Mouse (Mus musculus) frontal cortex, adult 2 months (tissue): ENCODE measurements around the gene Cnot11. TPM values are rescaled to one million over a fixed set of nuclear protein-coding genes. Genes with fewer than 3 reads are reported as not detected.

ENCODE experiments used
- DNase-seq, 2 experiments: peaks; one replicate each; pipeline ENCODE4 v3.0.0; 2022; ENCODE audit warnings: low spot score in 1 of 2; ENCODE audit errors: extremely low spot score in 1 of 2
- polyA plus RNA-seq: library from polyadenylated mRNA; depleted of rRNA; stranded (reverse); fragments of >200 nt; gene quantifications from 2 replicates; pipeline ENCODE4 v1.2.3, GENCODE M21; 2012

Gene Cnot11
- polyA plus RNA-seq, 1 experiment, result 19.4 TPM

DNA sequence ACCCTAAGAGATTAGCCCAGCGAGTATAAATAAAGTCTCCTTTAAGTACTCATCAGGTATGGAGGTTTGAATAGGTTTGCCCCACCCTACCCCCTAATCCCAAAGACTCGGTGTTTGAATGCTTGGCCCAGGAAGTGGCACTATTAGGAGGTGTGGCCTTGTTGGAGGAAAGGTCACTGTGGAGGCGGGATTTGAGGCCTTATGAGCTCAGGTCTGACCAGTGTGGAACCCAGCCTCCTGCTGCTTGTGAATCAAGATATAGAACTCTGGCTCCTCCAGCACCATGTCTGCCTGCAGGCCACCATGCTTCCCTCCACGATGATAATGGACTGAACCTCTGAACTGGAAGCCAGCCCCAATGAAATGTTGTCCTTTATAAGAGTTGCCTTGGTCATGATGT lies 3.8 kb upstream of the Cnot11 start:
- DNase-seq, result no peak

GRCm38 (mm10) chr1:39533917-39534316 lies 875 bp upstream of the Cnot11 start:
- no peak for DNase-seq

- peak; percentile 96 to 99 for DNase-seq
These were observed 921 bp downstream of the Cnot11 start for GRCm38 (mm10) chr1:39535515-39536311.

GRCm38 (mm10) chr1:39536701-39537100 lies 1.9 kb downstream of the Cnot11 start:
- DNase-seq, result no peak

- no peak for DNase-seq
These were observed 3.0 kb downstream of the Cnot11 start for GRCm38 (mm10) chr1:39537631-39538380.

DNA sequence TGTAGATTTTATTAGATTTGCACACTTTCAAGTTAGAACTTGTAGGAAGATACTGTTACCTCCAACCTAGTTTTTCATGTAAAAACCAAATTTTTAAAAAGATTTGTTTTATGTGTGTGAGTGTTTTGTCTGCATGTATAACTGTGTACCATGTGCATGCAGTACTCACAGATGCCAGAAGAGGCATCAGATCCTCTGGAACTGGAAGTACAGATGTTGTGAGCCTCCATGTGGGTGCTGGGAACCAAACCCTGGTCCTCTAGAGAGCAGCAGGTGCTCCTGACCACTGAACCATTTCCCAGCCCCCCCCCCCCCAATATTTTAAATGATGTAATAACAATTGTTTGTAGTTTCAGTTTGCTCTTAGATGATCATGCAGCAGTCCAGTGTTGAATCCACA lies 5.8 kb downstream of the Cnot11 start:
- DNase-seq, result no peak

GRCm38 (mm10) chr1:39545589-39545988 lies 10.8 kb downstream of the Cnot11 start:
- no peak for DNase-seq

GRCm38 (mm10) chr1:39546160-39546866 lies 11.5 kb downstream of the Cnot11 start:
- no peak for DNase-seq

DNA sequence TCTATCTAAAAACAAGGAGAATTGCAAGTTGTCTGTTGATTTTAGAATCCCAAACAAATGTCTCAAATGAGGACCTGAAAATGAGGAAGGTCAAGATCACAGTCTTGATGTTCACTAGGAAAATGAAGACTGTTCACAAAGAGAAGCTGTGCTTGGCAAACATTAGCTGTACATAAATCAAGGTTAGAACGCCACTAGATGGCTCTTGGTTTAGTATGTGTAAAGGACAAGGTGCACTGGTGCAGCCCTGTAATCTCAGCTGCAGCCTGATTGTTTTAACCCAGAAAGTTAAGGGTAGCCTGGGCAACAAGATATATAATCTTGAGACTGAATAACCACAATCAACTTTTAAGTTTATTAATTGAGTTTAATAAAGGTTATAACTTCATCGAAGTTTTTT lies 12.4 kb downstream of the Cnot11 start:
- DNase-seq, result no peak

DNA sequence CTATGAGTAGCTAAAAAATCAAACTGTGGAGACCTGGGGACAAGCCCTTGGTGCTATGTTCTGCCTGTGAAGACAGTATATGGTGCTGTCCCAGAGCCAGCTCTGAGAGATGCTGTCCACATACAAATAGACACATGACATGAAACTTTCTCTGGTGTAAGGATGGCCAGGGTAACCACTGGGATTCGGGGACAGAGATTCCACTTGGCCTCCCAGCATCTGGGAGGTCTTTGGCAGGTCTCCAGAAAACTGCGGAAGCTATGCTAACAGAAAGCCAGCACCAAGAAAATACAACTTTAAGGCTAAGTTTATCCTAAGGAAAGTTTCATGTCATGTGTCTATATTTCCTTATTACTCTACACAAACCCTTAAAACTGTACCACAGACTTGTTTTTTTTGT lies 15.0 kb downstream of the Cnot11 start:
- no peak for DNase-seq

DNA sequence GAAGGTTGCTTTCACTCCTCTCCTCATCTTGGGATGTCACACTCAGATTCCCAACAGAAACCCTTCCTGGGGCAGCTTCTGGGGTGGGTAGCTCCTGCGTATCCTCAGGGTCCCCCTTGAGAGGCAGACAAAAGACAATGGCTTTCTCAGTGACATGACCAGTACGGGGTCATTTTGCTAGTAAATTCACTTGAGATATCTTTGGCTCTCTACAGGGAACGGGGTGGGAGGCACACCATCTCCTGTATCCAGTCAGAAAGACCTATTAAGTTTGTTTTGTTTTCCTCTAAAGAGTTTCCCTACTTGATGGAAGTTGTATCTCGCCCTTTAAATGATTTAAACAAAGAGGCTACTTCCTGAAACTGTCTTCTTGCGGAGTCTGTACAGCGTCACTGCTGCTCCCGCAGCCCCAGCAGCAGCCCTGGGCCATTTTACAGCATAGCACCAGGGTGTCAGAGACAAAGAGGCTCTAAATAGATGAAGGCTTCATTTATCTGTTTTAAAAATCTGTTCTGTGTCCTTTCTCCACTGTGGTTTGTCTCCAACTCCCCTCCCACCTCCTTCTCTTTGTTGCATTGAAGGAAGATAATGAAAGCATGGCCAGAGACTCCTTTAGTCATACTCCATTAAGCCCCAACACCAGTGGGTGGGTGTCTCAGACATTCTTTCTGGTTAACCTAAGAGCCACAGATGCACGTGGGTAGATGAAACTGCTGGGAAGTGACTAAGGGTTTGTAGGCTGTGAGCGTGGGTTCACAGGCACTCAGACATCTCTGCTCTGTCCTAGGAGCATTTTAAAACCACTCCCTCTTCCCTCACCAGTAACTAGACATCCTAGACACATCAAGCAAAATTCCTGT lies 21.0 kb downstream of the Cnot11 start:
- DNase-seq, result peak; percentile 88 to 90

DNA sequence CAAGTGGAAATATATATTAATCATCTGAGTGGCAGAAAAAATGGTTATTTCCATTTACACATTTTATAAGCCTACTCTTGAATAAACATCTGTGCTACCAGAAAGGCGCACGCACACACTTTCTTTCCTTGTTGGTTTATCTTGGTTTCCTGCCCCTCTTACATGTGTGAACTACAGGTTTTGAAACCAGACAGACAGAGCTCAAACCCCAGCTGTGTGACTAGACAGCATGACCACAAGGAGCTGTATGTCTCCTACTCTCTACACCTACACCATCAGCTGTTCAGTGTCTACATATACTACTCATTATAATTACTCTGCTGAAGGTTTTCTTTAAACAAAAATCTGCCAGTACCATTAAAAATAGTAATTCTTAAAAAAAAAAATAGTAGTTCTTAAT lies 24.2 kb downstream of the Cnot11 start:
- no peak for DNase-seq

DNA sequence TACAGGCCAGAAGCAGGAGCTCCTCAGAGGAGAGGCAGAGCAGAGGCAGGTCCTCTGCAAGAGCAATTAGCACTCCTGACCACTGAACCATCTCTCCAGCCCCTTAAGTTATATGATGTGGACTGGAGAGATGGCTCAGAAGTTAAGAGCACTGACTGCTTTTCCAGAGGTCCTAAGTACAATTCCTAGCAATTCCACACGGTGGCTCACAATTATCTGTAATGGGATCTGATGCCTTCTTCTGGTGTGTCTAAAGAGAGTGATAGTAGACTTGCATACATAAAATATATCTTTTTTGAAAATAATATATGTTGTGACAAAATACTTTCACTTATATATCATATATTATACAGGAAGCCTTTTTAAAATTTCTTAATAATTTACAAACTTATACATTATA lies 27.1 kb downstream of the Cnot11 start:
- no peak for DNase-seq

- DNase-seq, result no peak
These were observed 28.4 kb downstream of the Cnot11 start for GRCm38 (mm10) chr1:39563161-39563560.

DNA sequence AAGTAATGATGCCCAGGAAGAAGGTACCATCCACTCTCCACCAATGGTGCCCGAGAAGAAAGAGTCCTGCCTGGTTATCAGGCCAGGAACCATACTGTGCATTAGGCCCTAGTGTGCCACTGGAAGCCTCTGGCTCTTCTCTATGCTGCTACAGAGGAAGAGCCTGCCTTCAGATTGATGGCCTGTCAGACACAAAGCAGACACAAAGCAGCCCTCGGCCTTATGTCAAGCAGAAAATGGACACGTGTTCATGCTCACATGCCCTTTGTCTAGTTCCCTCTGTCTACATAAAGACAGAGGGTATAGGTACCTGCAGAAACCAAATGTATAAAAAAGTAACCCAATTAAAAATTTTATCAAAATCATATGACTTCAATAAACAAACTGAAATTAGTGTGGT lies 29.8 kb downstream of the Cnot11 start:
- DNase-seq, result no peak

GRCm38 (mm10) chr1:39568079-39568478 lies 33.3 kb downstream of the Cnot11 start:
- DNase-seq, result no peak

DNA sequence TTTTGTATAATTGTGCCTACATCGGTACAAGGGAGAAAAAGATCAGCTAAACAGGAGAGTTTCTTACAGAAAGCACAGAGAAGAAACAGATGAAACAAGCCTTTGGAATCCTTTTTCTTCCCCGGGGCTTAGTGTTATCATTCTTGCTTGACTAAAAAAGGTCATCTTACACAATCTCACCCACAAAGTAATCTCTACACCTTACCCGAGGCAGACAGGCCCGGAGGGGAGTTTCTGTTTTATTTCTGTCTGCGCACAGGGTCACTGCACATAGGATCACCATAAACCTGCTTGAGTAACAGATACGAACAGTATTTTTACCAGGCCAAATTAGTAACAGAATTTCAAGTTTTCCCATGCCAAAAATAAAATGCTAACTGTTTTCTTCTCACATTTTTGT lies 36.9 kb downstream of the Cnot11 start:
- no peak for DNase-seq

GRCm38 (mm10) chr1:39573890-39574289 lies 39.1 kb downstream of the Cnot11 start:
- DNase-seq, result no peak

DNA sequence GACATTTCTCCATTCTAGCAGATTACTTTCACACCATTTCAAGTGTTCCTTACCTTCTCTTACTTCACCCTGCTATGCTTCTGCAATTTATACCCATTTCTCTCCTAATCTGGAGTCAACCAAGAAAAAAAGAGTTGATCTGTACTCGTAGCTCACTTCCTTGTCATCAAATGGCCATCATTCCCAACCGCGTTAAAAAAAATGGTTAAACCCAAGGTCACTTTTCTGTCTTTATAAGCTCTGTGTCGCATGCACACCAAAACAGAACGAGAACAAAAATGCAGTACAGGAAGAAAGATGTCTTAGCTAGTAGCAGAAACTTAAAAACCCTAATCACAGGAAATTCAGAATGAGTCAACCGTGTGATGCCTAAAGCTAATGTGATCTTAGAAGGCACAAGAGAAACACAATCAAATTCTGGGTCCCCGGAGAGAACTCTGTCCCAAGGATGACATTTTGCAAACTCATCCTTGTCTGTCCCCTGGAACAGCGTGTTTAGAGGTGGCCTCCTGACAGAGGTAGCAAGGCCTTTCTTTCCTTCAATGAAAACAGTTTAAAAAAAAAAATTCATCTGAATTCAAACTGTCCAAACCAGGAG lies 41.1 kb downstream of the Cnot11 start:
- DNase-seq, result no peak
